Mouse (Mus musculus): ENCODE results near the gene Wnk4. TPM values are rescaled to one million over a fixed set of nuclear protein-coding genes. Genes with fewer than 3 reads are reported as not detected.

The Wnk4 gene
- polyA plus RNA-seq, 1 experiment from 2014 or later, result 5.1 TPM

DNA sequence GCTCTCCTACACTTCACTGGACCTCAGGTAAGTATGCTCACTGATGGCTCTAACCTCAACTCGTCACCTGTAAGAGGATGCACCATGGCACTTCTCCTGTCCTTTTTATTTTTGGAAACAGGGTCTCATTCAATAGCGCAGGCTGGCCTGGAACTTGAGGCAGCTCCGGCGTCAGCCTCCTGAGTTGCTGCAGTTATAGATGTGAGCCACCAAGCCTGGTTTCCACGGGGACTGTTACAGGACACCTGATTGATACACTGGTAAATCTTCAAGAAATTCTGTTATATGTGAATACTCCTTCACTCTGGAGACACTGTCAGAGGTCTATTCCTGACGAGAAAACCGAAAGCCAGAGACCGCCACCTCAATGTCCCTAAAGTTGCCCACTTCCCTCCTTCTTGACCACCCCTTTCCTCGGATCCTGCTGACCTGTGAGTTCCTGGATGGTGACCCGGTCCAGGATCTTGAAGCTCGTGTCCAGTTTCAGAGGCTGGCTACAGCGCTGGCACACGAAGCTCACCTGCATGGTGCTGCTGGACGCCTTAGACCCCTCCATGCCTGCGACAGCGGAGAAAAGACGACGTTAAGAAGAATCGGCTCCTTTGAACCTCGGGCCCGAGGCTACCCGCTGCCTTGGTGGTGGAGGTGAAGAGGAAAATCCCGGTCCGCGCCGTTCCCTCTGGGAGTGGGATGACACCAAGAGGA lies 41.1 kb downstream of the Wnk4 start:
- Histone ChIP-seq H3K36me3 (replicated peaks) (peaks cover 40% of the 10 kb centered on the region), H3K27ac (replicated peaks) (peak overlapping the region; percentile 84), H3K4me1 (replicated peaks) (peaks cover 25% of the 10 kb centered on the region), H3K4me3 (replicated peaks) (peak overlapping the region; percentile 80), H3K9me3 (replicated peaks) (no peaks in the 10 kb centered on the region), H3K9ac (peak overlapping the region; percentile 87), H3K4me2 (peak overlapping the region; percentile 77), H3K27me3 (peaks cover 12% of the 10 kb centered on the region)
- peak; percentile 57 for ATAC-seq (ENCODE audit: insufficient read depth)
- 7% methylated on average over 26 of the region's 26 CpGs for whole genome bisulfite sequencing (ENCODE audit: insufficient replicate concordance)

GRCm38 (mm10) chr11:101302004-101302798 lies 41.8 kb downstream of the Wnk4 start, which contains the start of gene Becn1:
Becn1 (minus strand) TSS chr11:101302286.
- peak within 1 kb of the TSS; percentile 87 for H3K9ac ChIP-seq
- H3K4me1 ChIP-seq (replicated peaks), result peaks cover 25% of the 10 kb centered on the region
- no peaks in the 10 kb centered on the region for H3K9me3 ChIP-seq (replicated peaks)
- peak within 1 kb of the TSS; percentile 84 for H3K27ac ChIP-seq (replicated peaks)
- H3K36me3 ChIP-seq (replicated peaks), result peaks cover 33% of the 10 kb centered on the region
- 8% methylated on average over 39 of the region's 39 CpGs for WGBS (ENCODE audit: insufficient replicate concordance)
- peak; percentile 92 for ATAC-seq (ENCODE audit: insufficient read depth)
- H3K4me2 ChIP-seq, result peak within 1 kb of the TSS; percentile 77
- H3K4me3 ChIP-seq (replicated peaks), result peak within 1 kb of the TSS; percentile 80
- peaks cover 16% of the 10 kb centered on the region for H3K27me3 ChIP-seq

DNA sequence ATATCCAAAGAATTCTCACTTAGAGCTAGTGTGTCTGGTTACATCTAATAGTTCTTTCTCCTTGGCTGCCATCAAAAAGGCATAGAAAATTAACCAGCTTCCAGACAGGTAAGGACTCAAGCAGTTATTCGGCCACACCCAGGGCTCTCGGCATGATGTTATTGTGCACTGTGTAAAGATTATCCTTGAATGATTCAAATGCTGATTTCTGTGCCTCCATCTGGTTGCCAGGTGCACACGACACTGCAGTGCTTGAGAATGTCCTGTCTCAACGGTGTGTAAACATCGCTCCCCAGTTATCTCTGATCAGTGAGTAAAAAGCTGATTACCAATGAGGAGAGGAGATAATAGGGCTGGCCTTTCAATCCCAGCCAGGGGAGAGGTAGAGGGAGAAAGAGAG lies 47.4 kb downstream of the Wnk4 start:
- H3K9ac ChIP-seq, result no peak overlapping the region
- 28% methylated on average over 5 of the region's 5 CpGs for WGBS (ENCODE audit: insufficient replicate concordance)
- H3K27ac ChIP-seq (replicated peaks), result no peak overlapping the region
- H3K27me3 ChIP-seq, result peaks cover 16% of the 10 kb centered on the region
- no peaks in the 10 kb centered on the region for H3K9me3 ChIP-seq (replicated peaks)
- peaks cover 10% of the 10 kb centered on the region for H3K4me1 ChIP-seq (replicated peaks)
- H3K4me2 ChIP-seq, result no peak overlapping the region
- H3K4me3 ChIP-seq (replicated peaks), result no peak overlapping the region
- no peaks in the 10 kb centered on the region for H3K36me3 ChIP-seq (replicated peaks)
- no peak for ATAC-seq (ENCODE audit: insufficient read depth)

- no peak overlapping the region for H3K27ac ChIP-seq (replicated peaks)
- no peak for ATAC-seq (ENCODE audit: insufficient read depth)
- H3K4me1 ChIP-seq (replicated peaks), result peaks cover 32% of the 10 kb centered on the region
- no peak overlapping the region for H3K9ac ChIP-seq
- WGBS (ENCODE audit: insufficient replicate concordance), result 58% methylated on average over 3 of the region's 3 CpGs
- no peaks in the 10 kb centered on the region for H3K36me3 ChIP-seq (replicated peaks)
- no peak overlapping the region for H3K4me2 ChIP-seq
- no peak overlapping the region for H3K4me3 ChIP-seq (replicated peaks)
- H3K9me3 ChIP-seq (replicated peaks), result no peaks in the 10 kb centered on the region
- peaks cover 8% of the 10 kb centered on the region; the same call in 1 of the 2 replicates for H3K27me3 ChIP-seq
Measured at GRCm38 (mm10) chr11:101311083-101311482, 50.7 kb downstream of the Wnk4 start.

DNA sequence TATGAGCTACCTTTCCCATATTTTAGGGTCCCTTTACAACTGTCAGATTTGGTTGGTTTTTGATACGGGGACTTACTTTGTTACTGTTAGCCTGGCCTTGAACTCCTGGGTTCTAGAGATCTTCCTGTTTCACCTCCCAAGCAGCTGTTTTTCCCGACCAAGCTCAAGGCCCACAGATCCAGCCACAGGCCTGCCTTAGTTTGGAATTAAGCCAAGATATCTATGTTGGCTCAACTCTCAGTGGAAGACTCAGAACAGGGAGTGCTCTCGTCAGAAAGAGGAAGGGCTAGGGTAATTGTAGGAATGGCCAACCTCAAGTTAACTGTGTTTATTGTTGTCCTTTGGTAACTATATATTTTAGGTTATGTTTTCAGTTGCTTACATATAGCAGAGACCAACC lies 51.8 kb downstream of the Wnk4 start:
- H3K4me3 ChIP-seq (replicated peaks), result no peak overlapping the region
- H3K36me3 ChIP-seq (replicated peaks), result no peaks in the 10 kb centered on the region
- H3K9ac ChIP-seq, result no peak overlapping the region
- 57% methylated on average over 3 of the region's 3 CpGs for WGBS (ENCODE audit: insufficient replicate concordance)
- peak overlapping the region; percentile 33; the same call in 1 of the 2 replicates for H3K27ac ChIP-seq (replicated peaks)
- peaks cover 36% of the 10 kb centered on the region for H3K4me1 ChIP-seq (replicated peaks)
- no peaks in the 10 kb centered on the region for H3K9me3 ChIP-seq (replicated peaks)
- no peaks in the 10 kb centered on the region for H3K27me3 ChIP-seq
- ATAC-seq (ENCODE audit: insufficient read depth), result no peak
- H3K4me2 ChIP-seq, result no peak overlapping the region

- Histone ChIP-seq H3K4me1 (replicated peaks) (peaks cover 54% of the 10 kb centered on the region), H3K27ac (replicated peaks) (peak overlapping the region; percentile 99), H3K4me2 (peak overlapping the region; percentile 87), H3K4me3 (replicated peaks) (no peak overlapping the region), H3K9me3 (replicated peaks) (no peaks in the 10 kb centered on the region), H3K9ac (peak overlapping the region; percentile 28; the same call in 1 of the 2 replicates), H3K27me3 (no peaks in the 10 kb centered on the region), H3K36me3 (replicated peaks) (peaks cover 21% of the 10 kb centered on the region)
- WGBS (ENCODE audit: insufficient replicate concordance), result 84% methylated on average over 1 of the region's 1 CpGs
- no peak for ATAC-seq (ENCODE audit: insufficient read depth)
Measured at GRCm38 (mm10) chr11:101314567-101314966, 54.2 kb downstream of the Wnk4 start.

GRCm38 (mm10) chr11:101315082-101315650 lies 54.8 kb downstream of the Wnk4 start:
- Histone ChIP-seq H3K27me3 (no peaks in the 10 kb centered on the region), H3K4me2 (peak overlapping the region; percentile 87), H3K9me3 (replicated peaks) (no peaks in the 10 kb centered on the region), H3K36me3 (replicated peaks) (peaks cover 27% of the 10 kb centered on the region), H3K9ac (peak overlapping the region; percentile 97), H3K4me1 (replicated peaks) (peaks cover 54% of the 10 kb centered on the region), H3K27ac (replicated peaks) (peak overlapping the region; percentile 99), H3K4me3 (replicated peaks) (peak overlapping the region; percentile 91)
- WGBS (ENCODE audit: insufficient replicate concordance), result 59% methylated on average over 8 of the region's 8 CpGs
- ATAC-seq (ENCODE audit: insufficient read depth), result no peak

GRCm38 (mm10) chr11:101315665-101316500 lies 55.5 kb downstream of the Wnk4 start, which contains the start of gene Psme3:
Psme3 (plus strand) TSS chr11:101316213.
- Histone ChIP-seq H3K27me3 (no peaks in the 10 kb centered on the region), H3K27ac (replicated peaks) (peak within 1 kb of the TSS; percentile 99), H3K9me3 (replicated peaks) (no peaks in the 10 kb centered on the region), H3K4me3 (replicated peaks) (peak within 1 kb of the TSS; percentile 91), H3K36me3 (replicated peaks) (peaks cover 35% of the 10 kb centered on the region), H3K9ac (peak within 1 kb of the TSS; percentile 97), H3K4me1 (replicated peaks) (peaks cover 56% of the 10 kb centered on the region), H3K4me2 (peak within 1 kb of the TSS; percentile 87)
- WGBS (ENCODE audit: insufficient replicate concordance), result under 1% methylated on average over 62 of the region's 62 CpGs
- peak; percentile 90 for ATAC-seq (ENCODE audit: insufficient read depth)

DNA sequence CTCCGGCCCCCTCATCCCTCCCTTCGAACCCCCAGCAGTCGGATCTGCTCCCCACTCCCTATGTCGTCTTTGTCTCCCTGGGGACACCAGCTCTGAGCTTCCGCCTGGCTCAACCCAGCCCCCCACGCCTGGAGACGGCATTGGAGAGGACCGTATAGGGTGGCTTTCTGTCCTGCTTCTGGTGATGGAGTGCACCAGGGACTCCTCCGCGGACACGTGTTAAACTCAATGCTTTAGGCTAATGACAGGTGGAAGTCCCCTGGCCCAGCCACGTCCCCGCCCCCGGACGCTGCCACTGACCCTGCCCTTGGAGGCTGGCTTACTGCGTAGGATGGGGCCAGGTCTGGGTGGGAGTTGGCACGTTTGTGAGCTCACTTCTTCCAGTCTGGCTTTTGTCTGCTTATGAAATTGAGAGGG lies 56.1 kb downstream of the Wnk4 start:
- peak overlapping the region; percentile 99 for H3K27ac ChIP-seq (replicated peaks)
- H3K9ac ChIP-seq, result peak overlapping the region; percentile 97
- H3K4me1 ChIP-seq (replicated peaks), result peaks cover 58% of the 10 kb centered on the region
- no peaks in the 10 kb centered on the region for H3K27me3 ChIP-seq
- peak; percentile 61 for ATAC-seq (ENCODE audit: insufficient read depth)
- peak overlapping the region; percentile 91 for H3K4me3 ChIP-seq (replicated peaks)
- H3K4me2 ChIP-seq, result peak overlapping the region; percentile 87
- under 1% methylated on average over 17 of the region's 17 CpGs for WGBS (ENCODE audit: insufficient replicate concordance)
- no peaks in the 10 kb centered on the region for H3K9me3 ChIP-seq (replicated peaks)
- peaks cover 41% of the 10 kb centered on the region for H3K36me3 ChIP-seq (replicated peaks)

- peaks cover 88% of the 10 kb centered on the region for H3K36me3 ChIP-seq (replicated peaks)
- 29% methylated on average over 4 of the region's 4 CpGs for WGBS (ENCODE audit: insufficient replicate concordance)
Measured at GRCm38 (mm10) chr11:101323609-101324008, 63.2 kb downstream of the Wnk4 start.

More at GRCm38 (mm10) chr11:101323609-101324008, 63.2 kb downstream of the Wnk4 start:
- Histone ChIP-seq H3K4me1 (replicated peaks) (peaks cover 13% of the 10 kb centered on the region), H3K4me2 (no peak overlapping the region), H3K4me3 (replicated peaks) (no peak overlapping the region), H3K27me3 (no peaks in the 10 kb centered on the region), H3K27ac (replicated peaks) (no peak overlapping the region), H3K9me3 (replicated peaks) (no peaks in the 10 kb centered on the region), H3K9ac (no peak overlapping the region)
- ATAC-seq (ENCODE audit: insufficient read depth), result peak; percentile 29; the same call in 1 of the 2 replicates

Data from liver, embryonic 15.5 days (tissue).